Mouse (Mus musculus) intestine, embryonic 14.5 days (tissue): ENCODE measurements around the gene Aff4. TPM values are rescaled to one million over a fixed set of nuclear protein-coding genes. Genes with fewer than 3 reads are reported as not detected.

Experiments
- ATAC-seq: fragments of 200-750 bp; cut with Nextera tagmentation; replicated peaks from 2 replicates; pipeline ENCODE4 v1.8.0; 2017; ENCODE audit warnings: low read depth, moderate number of reproducible peaks, moderate TSS enrichment, moderate library complexity; ENCODE audit not compliant: low FRiP score, low TSS enrichment
- DNase-seq: peaks from one replicate; pipeline ENCODE4 v3.0.0-alpha.2; 2018; ENCODE audit warnings: low spot score
- H3K27ac ChIP-seq: fragments of 300-500 bp; sonication (generic); 2 replicates; pipeline ENCODE4 v1.5.1; 2014; ENCODE audit warnings: low read depth, mild to moderate bottlenecking, control low read depth
- H3K27me3 ChIP-seq: fragments of 300-500 bp; sonication (generic); replicated peaks from 2 replicates; pipeline ENCODE4 v1.6.1; 2014; ENCODE audit warnings: low read length, control low read depth; ENCODE audit not compliant: control insufficient read depth, insufficient read depth
- H3K36me3 ChIP-seq: fragments of 300-500 bp; sonication (generic); 2 replicates; pipeline ENCODE4 v1.6.1; 2014; ENCODE audit warnings: low read length, control low read depth; ENCODE audit not compliant: control insufficient read depth, insufficient read depth
- H3K4me1 ChIP-seq: fragments of 300-500 bp; sonication (generic); replicated peaks from 2 replicates; pipeline ENCODE4 v1.6.1; 2014; ENCODE audit warnings: low read length, control low read depth, mixed read lengths; ENCODE audit not compliant: control insufficient read depth, insufficient read depth
- H3K4me2 ChIP-seq: fragments of 300-500 bp; sonication (generic); 2 replicates; pipeline ENCODE4 v1.6.1; 2014; ENCODE audit warnings: low read length
- H3K4me3 ChIP-seq: fragments of 300-500 bp; sonication (generic); 2 replicates; pipeline ENCODE4 v1.5.1; 2014; ENCODE audit warnings: low read depth, low read length, control low read depth, mixed read lengths
- H3K9ac ChIP-seq: fragments of 300-500 bp; sonication (generic); 2 replicates; pipeline ENCODE4 v1.6.1; 2014; ENCODE audit warnings: mild to moderate bottlenecking, low read length
- H3K9me3 ChIP-seq: fragments of 300-500 bp; sonication (generic); 2 replicates; pipeline ENCODE4 v1.6.1; 2016; ENCODE audit warnings: low read length, control low read depth; ENCODE audit not compliant: control insufficient read depth
- WGBS: fragments of 180-500 bp; shearing (Covaris S2); extraction: QIAGEN DNeasy Blood & Tissue Kit; methylation state at CpG from one replicate; pipeline ENCODE4 v1.1.7; 2014; 5-methylcytosine and 5-hydroxymethylcytosine counted together
- polyA plus RNA-seq: library from polyadenylated mRNA; unstranded; fragments of >200 nt; fragmentation: Nextera tagmentation; extraction: Ambion mirVana; gene quantifications from 2 replicates; pipeline ENCODE4 v1.2.1, GENCODE M21; 2014

The Aff4 gene
- polyA plus RNA-seq, 1 experiment from 2014 or later = 56.6 TPM

- Histone ChIP-seq H3K9ac (no peak overlapping the region), H3K27ac (no peak overlapping the region), H3K27me3 (peaks cover 7% of the 10 kb centered on the region), H3K36me3 (no peaks in the 10 kb centered on the region), H3K4me1 (no peaks in the 10 kb centered on the region; the same call in 1 of the 2 replicates), H3K9me3 (no peaks in the 10 kb centered on the region), H3K4me2 (no peak overlapping the region), H3K4me3 (no peak overlapping the region)
- 85% methylated on average over 5 of the region's 5 CpGs for WGBS
- DNase-seq (no peak), ATAC-seq (no peak)
Measured at GRCm38 (mm10) chr11:53453031-53453430, 102.4 kb downstream of the Aff4 start.

- peak within 1 kb of the TSS; percentile 87 for H3K4me2 ChIP-seq
- ATAC-seq = peak; percentile 85
- 4% methylated on average over 42 of the region's 42 CpGs for WGBS
- H3K27ac ChIP-seq = no peak within 1 kb of the TSS
- DNase-seq = peak; percentile 77
- no peaks in the 10 kb centered on the region for H3K4me1 ChIP-seq
- H3K9ac ChIP-seq = peak within 1 kb of the TSS; percentile 49
- H3K9me3 ChIP-seq = no peaks in the 10 kb centered on the region
- peaks cover 15% of the 10 kb centered on the region for H3K27me3 ChIP-seq
- H3K36me3 ChIP-seq = no peaks in the 10 kb centered on the region
- peak within 1 kb of the TSS; percentile 56 for H3K4me3 ChIP-seq
Measured at GRCm38 (mm10) chr11:53456474-53457371, 106.1 kb downstream of the Aff4 start, which contains the start of the genes Gm10447 and Shroom1. Gm10447 (minus strand) TSS chr11:53457110. Shroom1 (plus strand) TSS chr11:53457205.

- H3K27ac ChIP-seq = no peak overlapping the region
- WGBS = 8% methylated on average over 29 of the region's 29 CpGs
- peak overlapping the region; percentile 87 for H3K4me2 ChIP-seq
- peak overlapping the region; percentile 49 for H3K9ac ChIP-seq
- no peaks in the 10 kb centered on the region for H3K4me1 ChIP-seq
- no peaks in the 10 kb centered on the region for H3K36me3 ChIP-seq
- no peaks in the 10 kb centered on the region for H3K9me3 ChIP-seq
- DNase-seq (no peak), ATAC-seq (peak; percentile 28)
- peak overlapping the region; percentile 56 for H3K4me3 ChIP-seq
- H3K27me3 ChIP-seq = peaks cover 23% of the 10 kb centered on the region
Measured at GRCm38 (mm10) chr11:53457372-53457954, 106.8 kb downstream of the Aff4 start.

- Histone ChIP-seq H3K4me2 (no peak overlapping the region), H3K9ac (no peak overlapping the region), H3K36me3 (no peaks in the 10 kb centered on the region), H3K27me3 (peaks cover 38% of the 10 kb centered on the region), H3K9me3 (no peaks in the 10 kb centered on the region), H3K27ac (no peak overlapping the region), H3K4me1 (no peaks in the 10 kb centered on the region), H3K4me3 (no peak overlapping the region)
- DNase-seq (no peak), ATAC-seq (no peak)
- 58% methylated on average over 3 of the region's 3 CpGs for WGBS
Measured at GRCm38 (mm10) chr11:53458996-53459395, 108.4 kb downstream of the Aff4 start.

- Histone ChIP-seq H3K9ac (no peak overlapping the region), H3K4me2 (no peak overlapping the region), H3K27ac (no peak overlapping the region), H3K36me3 (no peaks in the 10 kb centered on the region), H3K9me3 (no peaks in the 10 kb centered on the region), H3K27me3 (peaks cover 50% of the 10 kb centered on the region), H3K4me3 (no peak overlapping the region), H3K4me1 (no peaks in the 10 kb centered on the region)
- 78% methylated on average over 3 of the region's 3 CpGs for WGBS
- ATAC-seq (no peak), DNase-seq (no peak)
Measured at GRCm38 (mm10) chr11:53460192-53460591, 109.6 kb downstream of the Aff4 start.

- H3K4me3 ChIP-seq = no peak overlapping the region
- 27% methylated on average over 5 of the region's 5 CpGs for WGBS
- peaks cover 60% of the 10 kb centered on the region for H3K27me3 ChIP-seq
- no peaks in the 10 kb centered on the region for H3K36me3 ChIP-seq
- no peak overlapping the region for H3K9ac ChIP-seq
- no peak overlapping the region for H3K27ac ChIP-seq
- H3K9me3 ChIP-seq = no peaks in the 10 kb centered on the region
- no peak overlapping the region for H3K4me2 ChIP-seq
- no peak for DNase-seq
- 0 out of 2 replicates have a peak, but pooled peaks cover 2% of the 10 kb centered on the region for H3K4me1 ChIP-seq
- ATAC-seq = no peak
Measured at GRCm38 (mm10) chr11:53461727-53462126, 111.1 kb downstream of the Aff4 start.

GRCm38 (mm10) chr11:53463551-53464424, 113.2 kb downstream of the Aff4 start:
- ATAC-seq = no peak
- H3K9ac ChIP-seq = peak overlapping the region; percentile 29
- WGBS = 7% methylated on average over 55 of the region's 55 CpGs

More at GRCm38 (mm10) chr11:53463551-53464424, 113.2 kb downstream of the Aff4 start:
- Histone ChIP-seq H3K4me3 (peak overlapping the region; percentile 40), H3K36me3 (no peaks in the 10 kb centered on the region), H3K9me3 (no peaks in the 10 kb centered on the region), H3K4me1 (0 out of 2 replicates have a peak, but pooled peaks cover 4% of the 10 kb centered on the region), H3K27ac (no peak overlapping the region), H3K27me3 (peaks cover 53% of the 10 kb centered on the region), H3K4me2 (peak overlapping the region; percentile 89)
- DNase-seq = peak; percentile 78
